Mouse (Mus musculus) testis, postnatal 14 days (tissue): ENCODE results near the gene Klf6.
A peak's percentile ranks its signal among the peaks of the same experiment; 100 is the strongest.

Experiments
- DNase-seq: peaks from one replicate; pipeline ENCODE4 v3.0.0; 2021; ENCODE audit warnings: low spot score

The Klf6 gene

DNA sequence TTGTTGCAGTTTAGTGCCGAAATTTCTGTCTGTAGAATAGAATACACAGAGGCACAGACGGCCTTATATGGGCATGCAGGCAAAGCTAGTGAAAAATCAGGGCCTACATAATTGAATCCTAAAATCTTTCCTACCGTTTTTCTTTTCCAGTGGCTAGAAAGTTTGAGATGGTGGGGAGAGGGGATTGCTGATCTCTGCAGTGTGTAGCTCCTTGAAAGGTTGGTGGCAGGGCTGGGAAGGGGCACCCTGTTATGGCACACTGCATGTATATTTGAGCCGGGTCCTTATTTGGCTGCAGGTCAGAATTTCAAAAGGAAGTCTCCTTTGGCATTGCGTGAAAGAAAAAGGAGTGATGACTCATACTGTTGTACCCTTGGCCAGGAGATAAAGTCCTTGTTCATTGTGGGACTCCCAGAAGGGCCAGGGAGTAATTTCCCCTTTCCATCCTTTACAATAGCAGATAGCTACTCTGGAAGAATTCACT lies 2.2 kb downstream of the Klf6 start:
- peak; percentile 28 for DNase-seq

DNA sequence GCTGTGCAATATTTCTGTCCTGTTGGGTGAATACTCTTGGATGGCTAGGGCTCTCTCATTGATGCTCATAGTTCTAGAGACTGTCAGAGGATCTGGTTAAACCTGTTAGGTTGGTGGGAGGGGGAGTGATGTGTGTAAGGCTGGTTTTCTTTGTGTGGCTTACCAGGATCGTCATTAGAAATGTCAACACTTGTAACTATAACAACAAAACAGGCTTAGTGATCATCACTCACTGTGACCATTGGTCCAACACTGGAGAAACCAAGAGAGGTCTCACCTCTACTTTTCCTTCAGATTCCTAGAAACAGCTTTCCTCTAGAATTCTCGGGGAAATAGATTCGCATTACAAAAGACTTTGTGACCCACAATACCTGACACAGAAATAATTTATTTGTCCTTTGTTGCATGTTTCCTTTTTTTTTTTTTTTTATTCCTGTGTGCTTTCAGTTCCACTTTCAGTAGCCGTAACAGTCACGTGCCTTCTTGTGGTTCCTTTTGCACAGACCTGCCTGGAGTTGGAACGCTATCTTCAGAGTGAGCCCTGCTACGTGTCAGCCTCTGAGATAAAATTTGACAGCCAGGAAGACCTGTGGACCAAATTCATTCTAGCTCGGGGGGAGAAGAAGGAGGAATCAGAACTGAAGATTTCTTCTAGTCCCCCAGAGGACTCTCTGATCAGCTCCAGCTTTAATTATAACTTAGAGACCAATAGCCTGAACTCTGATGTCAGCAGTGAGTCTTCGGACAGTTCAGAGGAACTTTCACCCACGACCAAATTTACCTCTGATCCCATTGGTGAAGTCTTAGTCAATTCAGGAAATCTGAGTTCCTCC lies 3.2 kb downstream of the Klf6 start:
- no peak for DNase-seq

DNA sequence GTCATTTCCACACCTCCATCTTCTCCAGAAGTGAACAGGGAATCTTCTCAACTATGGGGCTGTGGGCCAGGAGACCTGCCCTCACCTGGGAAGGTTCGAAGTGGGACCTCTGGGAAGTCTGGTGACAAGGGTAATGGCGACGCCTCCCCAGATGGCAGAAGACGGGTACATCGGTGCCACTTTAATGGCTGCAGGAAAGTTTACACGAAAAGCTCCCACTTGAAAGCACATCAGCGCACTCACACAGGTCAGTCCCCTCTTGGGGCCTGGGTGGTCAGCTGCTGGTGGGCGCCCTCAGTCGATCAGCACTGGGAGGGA lies 3.8 kb downstream of the Klf6 start:
- DNase-seq: no peak

DNA sequence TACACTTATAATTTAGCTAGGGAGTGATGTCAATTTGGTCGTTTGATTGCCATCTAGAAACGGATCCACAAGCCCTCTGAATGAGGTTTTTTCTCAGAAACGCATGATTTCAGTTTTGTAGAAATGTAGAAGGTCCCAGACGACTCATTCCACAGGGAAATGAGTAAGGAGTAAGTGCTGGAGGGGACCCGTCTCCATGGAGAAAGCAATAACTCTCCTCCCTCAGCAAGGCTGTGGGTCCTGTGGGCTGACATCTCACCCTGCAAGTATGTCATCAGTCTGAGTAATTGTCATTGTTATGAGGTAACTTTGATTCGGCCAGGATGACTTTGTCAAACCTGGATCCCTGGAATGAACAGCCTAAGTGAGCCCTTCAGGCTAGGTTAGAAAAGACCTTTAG lies 4.8 kb downstream of the Klf6 start:
- no peak for DNase-seq

DNA sequence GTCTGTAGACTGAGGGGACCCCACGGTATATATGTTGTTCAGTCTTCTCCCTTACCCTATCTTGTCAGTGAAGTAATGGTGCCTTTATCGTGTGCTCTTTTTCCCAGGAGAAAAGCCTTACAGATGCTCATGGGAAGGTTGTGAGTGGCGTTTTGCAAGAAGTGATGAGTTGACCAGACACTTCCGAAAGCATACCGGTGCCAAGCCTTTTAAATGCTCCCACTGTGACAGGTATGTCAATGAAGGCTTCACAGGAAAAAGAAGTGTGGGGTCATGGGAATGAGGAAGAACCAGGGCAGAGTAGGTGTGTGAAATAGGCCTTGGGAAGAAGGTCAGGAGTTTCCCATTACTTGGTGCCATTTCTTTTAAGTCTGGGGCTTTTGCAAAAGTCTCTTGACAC lies 5.2 kb downstream of the Klf6 start:
- no peak for DNase-seq

DNA sequence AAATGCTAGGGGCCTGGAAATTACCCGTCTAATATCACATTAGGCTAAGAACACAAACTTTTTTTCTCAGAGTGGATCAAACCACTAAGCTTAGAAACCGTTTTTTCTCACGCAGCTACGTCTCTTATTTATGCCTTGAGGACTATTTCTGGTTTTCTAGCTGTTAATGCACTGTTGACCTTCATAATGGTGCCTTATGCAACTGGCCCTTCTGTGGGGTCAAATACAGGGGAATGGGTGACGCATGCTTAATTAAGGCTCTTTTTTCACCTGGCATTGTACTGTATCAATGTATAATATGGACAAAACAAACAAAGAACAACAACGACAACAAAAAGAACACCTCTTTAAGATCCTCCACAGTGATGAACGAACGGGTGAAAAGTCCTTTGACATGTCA lies 7.1 kb downstream of the Klf6 start:
- no peak for DNase-seq

DNA sequence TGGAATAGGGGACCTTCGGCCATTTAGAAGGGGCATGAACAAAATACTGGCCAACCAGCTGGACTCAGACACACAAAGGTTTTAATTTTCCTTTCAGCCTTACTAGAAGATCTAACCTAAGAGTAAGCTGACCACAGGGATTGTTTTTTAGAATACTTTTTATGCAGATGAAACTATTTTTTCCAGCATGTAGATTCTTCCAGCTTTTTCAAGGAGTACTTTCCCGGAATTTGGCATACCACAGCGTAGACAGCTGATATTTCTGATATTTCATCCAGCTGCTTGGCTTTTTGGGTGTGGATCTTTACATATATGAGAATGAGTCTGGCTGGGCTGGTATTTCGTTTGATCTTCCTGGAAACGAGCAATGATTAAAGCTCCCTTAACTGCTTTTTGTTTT lies 8.2 kb downstream of the Klf6 start:
- no peak for DNase-seq

DNA sequence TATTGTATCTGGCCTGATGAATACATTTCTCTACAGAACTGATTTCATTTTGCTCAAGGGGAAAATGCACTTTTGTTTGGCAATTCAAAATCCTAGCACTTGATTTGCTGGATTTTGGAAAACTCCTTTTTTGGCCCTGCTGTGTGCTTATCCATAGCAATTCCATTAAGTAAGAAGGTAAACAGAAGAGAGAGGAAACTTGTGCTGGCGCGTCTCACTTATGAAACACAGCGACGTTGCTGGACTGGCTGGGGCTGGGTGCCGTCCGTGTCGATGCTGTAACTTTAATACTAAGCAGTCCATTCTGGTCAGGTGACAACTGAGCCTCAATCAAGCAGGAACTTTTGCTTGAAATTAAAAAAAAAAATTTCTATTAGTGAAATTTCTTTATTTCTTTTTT lies 8.6 kb downstream of the Klf6 start:
- DNase-seq: no peak

DNA sequence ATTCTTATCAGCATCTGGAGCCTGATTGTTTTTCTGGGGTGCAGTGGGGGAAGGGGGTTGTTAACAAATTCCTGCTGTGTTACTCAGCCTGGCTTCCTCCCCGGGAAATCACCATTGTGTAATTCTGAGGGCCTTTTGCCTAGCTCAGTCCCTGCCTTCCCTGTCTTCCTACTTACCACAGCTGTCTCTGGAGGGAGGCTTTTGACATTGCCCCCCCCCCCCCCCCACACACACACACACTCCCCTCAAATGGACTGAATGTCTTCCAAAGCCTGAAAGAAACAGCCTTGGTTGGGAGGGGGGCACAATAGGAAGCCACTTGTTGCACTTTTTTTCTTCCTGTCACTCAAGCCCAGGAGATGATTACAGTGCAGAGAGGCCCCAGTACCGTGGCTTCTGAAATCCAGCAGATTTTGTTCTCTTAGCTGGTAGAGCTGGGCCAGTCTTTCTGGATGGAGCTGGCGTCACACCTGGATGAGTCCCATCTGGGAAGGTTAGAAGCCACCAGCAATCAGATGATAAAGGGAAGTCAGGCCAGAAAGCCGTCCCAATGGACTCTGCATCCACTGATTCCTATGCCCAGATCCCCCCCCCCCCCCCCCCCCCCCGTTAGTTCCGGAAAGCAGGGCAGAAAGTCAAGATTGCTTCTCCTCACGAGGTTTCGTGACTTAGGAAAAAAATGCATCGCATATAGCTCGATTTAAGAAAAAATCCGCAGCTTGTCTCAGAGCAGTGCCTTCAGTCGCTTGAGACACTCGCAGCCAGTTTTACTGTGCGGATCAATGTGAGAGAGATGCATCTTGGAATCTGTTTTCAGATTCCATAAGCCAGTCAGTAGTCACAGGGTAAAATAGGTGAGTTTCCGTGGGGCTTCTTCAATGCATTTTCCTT lies 9.3 kb downstream of the Klf6 start:
- DNase-seq: no peak

DNA sequence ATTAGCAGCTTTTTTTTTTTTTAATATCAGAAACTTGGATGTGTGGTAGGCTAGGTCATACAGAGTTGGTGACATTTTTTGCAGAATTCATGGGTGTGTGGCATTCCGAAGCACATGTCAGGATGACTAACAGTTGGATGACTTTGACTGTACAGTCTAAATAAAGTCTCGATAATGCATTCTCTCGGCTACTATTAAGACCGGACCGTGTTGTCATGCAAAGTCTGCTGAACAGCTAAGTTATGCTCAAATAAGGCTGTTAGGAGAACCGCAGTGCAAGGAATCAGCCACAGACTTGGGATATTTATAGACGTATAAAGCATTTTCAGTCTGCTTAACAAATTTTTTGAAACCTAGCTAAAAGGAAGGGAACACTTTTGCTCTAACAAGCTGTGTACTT lies 10.1 kb downstream of the Klf6 start:
- DNase-seq: no peak

DNA sequence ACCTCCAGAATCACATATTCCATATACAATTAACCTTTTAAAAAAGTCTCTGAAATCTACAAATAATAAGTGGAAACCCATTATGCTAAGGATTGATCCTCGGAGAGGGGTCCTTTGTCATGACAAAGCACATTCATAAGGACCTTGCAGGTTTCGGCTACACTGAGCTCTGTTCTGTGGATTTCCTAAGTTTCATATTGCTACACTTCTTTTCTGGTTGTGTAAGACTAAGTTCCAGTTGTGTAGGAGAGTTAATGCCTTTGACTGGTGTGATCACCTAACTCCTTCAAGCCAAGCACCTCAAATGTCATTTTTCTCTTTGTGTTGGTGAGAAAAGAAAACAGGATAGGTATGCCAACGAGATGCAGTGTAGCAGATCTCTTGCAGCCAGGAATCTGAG lies 12.4 kb downstream of the Klf6 start:
- no peak for DNase-seq

DNA sequence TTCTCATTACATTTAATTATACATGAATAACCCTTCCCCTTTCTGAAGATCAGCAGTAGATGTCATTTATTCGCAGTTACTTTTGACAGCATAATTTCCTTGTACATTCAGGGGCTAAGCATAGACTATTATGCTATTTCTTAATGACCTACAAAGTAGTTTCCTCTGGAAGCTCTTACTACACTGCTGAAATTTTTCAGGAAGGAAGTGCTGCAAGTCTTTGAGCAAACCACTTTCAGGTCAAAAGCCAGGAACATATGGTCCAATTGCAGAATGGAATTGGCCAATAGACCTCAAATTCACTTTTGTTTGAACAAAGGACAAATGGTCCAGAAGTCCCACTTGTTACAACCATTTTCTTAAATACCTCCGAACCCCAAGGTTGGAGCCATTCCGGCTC lies 14.2 kb downstream of the Klf6 start:
- DNase-seq: no peak

DNA sequence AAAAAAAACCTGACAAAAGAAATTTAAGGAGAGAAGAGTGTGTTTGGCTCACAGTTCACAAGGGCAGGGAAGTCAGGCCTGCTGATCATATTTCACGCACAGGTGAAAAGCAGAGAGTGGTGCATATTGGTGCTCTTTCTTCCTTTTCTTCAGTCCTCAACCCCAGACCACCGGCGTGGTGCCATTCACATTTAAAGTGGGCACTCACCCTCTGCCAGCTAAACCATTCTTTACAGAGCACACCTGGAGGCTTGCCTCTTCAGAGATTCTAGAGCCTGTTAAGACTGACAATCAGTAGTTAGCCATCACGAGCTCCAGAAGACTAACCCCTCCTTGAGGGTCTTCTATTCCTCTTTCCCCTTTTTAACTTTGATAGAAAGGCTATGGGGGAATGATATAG lies 17.5 kb downstream of the Klf6 start:
- DNase-seq: no peak

DNA sequence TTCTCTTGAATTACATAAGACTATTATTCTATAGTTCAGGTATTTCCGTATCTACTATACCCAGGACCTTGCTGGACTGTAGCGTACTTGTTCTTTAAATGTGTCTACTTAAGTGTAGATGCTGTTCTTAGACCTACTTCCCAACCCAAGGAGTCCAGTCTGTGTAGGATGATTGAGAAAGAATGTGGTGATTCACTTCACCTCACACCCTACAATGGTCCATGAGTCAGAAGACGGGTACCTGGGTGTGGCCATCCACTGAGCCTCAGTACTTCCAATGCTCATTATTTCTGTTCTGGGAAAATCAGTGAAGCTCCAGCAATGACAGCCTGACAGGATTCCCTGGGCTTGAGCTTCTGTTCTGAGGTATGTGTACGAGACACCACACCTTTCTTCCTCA lies 25.5 kb downstream of the Klf6 start:
- no peak for DNase-seq

DNA sequence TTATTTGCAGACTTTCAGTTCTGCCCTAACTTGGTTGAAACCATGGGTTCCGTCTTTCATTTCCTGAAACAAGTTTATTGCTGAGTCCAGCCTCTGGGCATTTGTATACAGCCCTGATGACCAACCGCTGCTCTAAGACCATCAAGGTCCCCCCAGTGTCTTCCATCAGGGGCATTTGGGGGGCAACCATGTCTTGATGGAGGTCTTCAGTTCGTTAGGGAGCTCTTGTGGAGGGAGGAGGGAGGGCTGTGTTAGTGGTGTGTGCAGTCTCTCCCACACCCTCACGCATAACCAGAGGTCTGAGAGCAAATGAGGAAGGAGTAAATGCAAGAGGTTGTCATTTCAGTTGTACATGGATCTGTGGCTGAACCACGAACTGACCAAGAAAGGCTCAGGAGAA lies 26.9 kb downstream of the Klf6 start:
- no peak for DNase-seq

DNA sequence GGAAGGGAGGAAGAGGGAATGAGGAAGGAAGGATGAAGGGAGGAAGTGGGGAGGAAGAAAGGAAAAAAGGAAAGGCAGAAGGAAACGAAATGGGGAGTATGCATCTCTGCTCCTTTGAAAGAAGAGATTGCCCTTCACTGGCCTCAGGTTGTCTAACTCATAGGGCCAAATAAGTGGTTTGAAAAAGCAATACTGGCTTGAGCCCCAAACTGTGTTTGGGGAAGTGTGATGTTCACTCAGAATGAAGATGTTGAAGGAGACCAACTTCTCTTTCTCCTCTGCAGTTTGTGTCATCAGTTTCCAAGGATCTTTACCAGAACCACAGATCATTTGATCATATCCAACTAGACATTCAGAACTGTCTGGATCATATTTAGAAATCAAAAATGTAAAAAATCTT lies 27.4 kb downstream of the Klf6 start:
- no peak for DNase-seq

DNA sequence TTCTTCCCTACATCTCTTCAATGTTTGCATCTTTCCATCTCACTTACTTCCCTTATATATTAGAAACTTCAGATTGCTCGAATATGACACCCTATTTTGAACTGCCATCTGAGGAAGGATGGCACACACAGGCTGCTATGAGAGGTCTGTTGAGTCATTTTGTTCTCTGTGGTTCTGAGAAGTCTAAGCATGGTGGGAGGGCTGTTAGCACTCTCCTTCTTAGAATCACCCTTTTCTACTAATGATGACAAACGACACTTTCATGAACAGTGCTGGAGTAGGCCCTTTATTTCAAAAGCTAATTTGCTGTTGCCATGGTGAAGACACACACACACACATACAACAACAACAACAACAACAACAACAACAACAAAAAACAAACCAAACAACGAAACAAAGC lies 28.8 kb downstream of the Klf6 start:
- no peak for DNase-seq

DNA sequence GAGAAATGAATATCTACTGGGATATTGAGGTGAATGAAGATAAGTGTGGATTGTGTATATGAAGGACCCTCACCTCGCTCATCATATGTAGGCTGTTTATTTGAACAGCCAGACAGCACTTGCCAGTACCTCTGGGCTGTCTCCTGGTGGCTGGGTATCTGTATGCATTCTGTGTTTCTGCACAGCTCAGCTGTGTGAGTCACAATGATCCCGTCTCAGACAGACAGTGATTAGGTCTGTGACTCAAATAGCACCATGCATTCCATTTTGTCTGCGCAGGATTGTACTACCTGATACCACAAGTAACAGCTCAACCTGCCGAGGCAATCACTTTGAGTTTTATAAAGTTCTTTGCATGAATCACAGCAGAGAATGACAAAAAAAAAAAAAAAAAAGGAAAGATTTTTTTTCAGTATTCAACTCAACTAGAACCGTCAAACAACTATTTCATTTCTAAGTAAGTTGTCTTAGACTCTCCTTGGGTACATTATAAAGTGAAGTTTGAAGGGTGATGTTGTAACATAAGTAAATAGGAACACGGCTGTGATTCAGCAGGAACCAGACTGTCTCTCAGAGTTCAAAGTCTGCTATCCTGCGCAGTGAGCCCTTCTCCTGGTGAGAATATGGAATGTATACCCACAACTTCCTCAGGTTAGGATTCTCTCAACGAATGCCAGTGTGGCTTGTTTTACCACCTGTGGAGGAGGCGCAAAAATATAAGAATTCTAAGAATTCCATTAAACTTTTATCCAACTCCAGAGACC lies 31.6 kb downstream of the Klf6 start:
- no peak for DNase-seq

DNA sequence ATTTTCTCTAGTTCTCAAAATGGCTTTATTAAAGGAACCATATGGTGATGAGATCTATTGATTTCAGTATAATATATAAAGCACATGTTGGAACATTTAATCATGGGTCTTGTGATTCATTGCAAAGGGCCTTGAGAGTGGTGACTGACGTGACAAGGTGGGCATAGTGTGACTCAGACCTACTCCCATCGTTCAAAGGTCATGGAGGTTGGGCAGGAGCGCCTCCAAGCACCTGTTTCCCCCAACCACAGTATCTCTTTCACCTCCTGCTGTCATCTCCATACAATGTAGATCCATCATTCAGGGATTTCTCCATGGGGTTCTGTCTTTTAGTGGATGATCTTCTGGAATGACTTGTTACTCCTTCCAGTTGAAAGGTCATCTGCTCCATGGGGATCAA lies 33.6 kb downstream of the Klf6 start:
- DNase-seq: no peak

DNA sequence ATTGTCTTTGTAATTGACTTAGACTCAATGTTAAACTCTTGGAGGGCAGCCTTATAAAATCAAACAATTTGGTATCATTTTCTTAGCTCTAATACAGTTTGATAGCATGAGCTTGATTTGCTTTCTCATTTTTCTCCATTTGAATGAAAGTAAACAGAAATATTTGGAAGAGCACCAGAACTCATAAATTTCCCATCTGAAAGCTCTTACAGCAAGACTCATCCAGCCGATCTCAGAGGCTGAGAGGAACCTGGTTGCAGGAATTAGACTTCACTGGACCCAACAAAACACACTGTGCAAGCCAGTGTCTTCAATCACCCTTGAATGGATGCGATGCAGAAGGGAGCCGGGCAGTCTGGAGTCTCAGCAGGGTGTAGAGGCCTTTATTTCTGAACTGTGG lies 34.6 kb downstream of the Klf6 start:
- no peak for DNase-seq

DNA sequence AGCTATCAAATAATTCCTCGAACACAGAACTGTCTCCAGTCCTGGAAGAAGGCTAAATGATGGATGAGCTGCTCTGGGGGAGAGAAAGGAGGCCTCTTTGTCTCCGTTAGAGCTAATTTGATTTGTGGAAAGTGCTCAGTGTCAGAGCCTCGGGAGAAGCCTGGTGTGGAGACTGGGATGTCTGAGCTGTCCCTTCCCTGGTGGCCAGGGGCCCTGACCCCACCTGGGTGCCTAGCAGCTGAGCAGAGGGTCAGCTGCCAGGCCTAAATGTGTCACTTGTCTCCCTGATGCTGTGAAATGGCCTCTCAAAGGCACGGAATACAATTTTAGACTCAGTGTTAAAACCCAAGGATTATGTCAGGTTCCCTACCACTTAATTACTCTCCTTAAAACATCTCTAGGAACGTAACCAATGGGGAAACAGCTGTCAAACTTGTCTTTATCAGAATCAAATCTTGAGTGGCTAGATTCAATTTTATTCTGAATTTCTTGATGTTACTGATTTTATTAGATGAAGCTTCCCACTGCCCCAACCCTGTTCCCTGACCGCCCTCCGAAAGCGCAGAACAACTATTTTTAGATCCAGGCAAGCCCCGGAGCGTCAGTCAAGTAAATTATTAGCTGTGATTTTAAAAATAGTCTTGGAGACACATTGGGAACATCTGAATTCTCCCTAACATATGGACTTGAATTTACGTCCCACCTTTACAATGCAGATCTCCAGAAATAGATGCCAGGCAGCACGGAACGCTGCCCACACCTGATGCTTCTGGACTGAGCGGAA lies 36.1 kb downstream of the Klf6 start:
- no peak for DNase-seq

DNA sequence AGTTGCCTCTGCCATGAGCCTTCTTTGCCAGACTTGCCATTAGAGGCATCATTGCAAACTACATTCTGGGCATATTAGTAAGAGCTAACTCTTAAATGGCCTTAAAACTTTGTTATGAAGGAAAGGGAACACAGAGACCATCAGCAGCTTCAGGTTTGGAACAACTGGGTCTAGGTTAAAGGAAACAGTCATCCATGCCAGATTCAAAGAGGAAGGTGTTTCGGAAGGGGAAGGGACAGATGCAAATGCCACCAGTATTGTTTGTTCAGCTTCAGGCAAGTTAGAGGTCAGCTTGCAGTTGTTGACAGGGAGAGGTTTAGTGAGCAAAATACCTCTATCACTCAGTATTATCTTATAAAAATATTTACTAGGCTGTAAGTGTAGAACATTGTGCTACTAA lies 37.7 kb downstream of the Klf6 start:
- no peak for DNase-seq
